Mouse (Mus musculus) regulatory T cell (primary cell): ENCODE measurements at regions not wholly inside any gene's neighbourhood (a gene's known extent, or its start where the extent isn't known, plus 50 kb on each side); places are given as distances from the start of the nearest gene placed in this dataset.

Source experiments
- in situ Hi-C: fragments of 300-600 bp; cut with MboI, MseI; formaldehyde crosslinking; loops from one replicate; pipeline ENCODE4 v1.15.1; 2025; ENCODE audit warnings: high pct_unique_total_duplicates

GRCm38 (mm10) chr10:110650107-110650506 is 95.1 kb upstream of the E2f7 start:
- in situ Hi-C loops, result no loop called here

- in situ Hi-C loops, result no loop called here
Observed at GRCm38 (mm10) chr10:110650851-110651250, 94.4 kb upstream of the E2f7 start.

- in situ Hi-C loops, result no loop called here
Observed at GRCm38 (mm10) chr10:110654070-110654469, 91.2 kb upstream of the E2f7 start.

- in situ Hi-C loops, result no loop called here
Observed at GRCm38 (mm10) chr10:110658153-110658695, 87.0 kb upstream of the E2f7 start.

- in situ Hi-C loops, result no loop called here
Observed at GRCm38 (mm10) chr10:110676503-110676902, 68.7 kb upstream of the E2f7 start.
